Mouse (Mus musculus) myocyte (in vitro differentiated cells): ENCODE measurements around the gene Ankrd34b. TPM values are rescaled to one million over a fixed set of nuclear protein-coding genes. Genes with fewer than 3 reads are reported as not detected.

Source experiments
- H3K27me3 ChIP-seq: one replicate; pipeline ENCODE4 v1.6.1; 2011; ENCODE audit not compliant: control insufficient read depth, insufficient read depth, insufficient read length
- H3K36me3 ChIP-seq: one replicate; pipeline ENCODE4 v1.6.1; 2011; ENCODE audit not compliant: control insufficient read depth, insufficient read depth
- H3K4me2 ChIP-seq: one replicate; pipeline ENCODE4 v1.6.1; 2011; ENCODE audit warnings: low read depth, control low read depth
- H3K4me3 ChIP-seq: one replicate; pipeline ENCODE4 v1.5.1; 2011; ENCODE audit warnings: mild to moderate bottlenecking, control low read depth, moderate library complexity
- H3K79me2 ChIP-seq: one replicate; pipeline ENCODE4 v1.6.1; 2011; ENCODE audit not compliant: control insufficient read depth, insufficient read depth
- H3ac ChIP-seq: one replicate; pipeline ENCODE4 v1.6.1; 2011; ENCODE audit not compliant: control insufficient read depth, insufficient read length
- CEBPB ChIP-seq: IDR thresholded peaks from 2 replicates; pipeline ENCODE4 v1.6.1; 2011; ENCODE audit warnings: mild to moderate bottlenecking, moderate library complexity; ENCODE audit not compliant: poor library complexity, insufficient read depth, severe bottlenecking
- E2F4 ChIP-seq: IDR thresholded peaks from one replicate; pipeline ENCODE4 v1.6.1; 2011; ENCODE audit warnings: mild to moderate bottlenecking, control low read depth, moderate library complexity; ENCODE audit not compliant: insufficient read depth
- MAX ChIP-seq: IDR thresholded peaks from one replicate; pipeline ENCODE4 v1.6.1; 2011; ENCODE audit warnings: low read depth, mild to moderate bottlenecking, control low read depth
- MYOD1 ChIP-seq, 3 experiments: IDR thresholded peaks; one replicate each; pipeline ENCODE4 v1.6.1; 2011; ENCODE audit warnings: control low read depth in 2 of 3, low read depth in 2 of 3, mild to moderate bottlenecking in 2 of 3, moderate library complexity in 1 of 3; ENCODE audit not compliant: insufficient read length in 2 of 3, control insufficient read depth in 1 of 3
- MYOG ChIP-seq, 3 experiments: IDR thresholded peaks; one replicate each; pipeline ENCODE4 v1.6.1; 2011; ENCODE audit warnings: control low read depth in 2 of 3, low read depth in 2 of 3, mild to moderate bottlenecking in 2 of 3; ENCODE audit not compliant: insufficient read length in 2 of 3, control insufficient read depth in 1 of 3, insufficient read depth in 1 of 3
- POLR2A ChIP-seq: IDR thresholded peaks from one replicate; pipeline ENCODE4 v1.6.1; 2011; ENCODE audit warnings: low read depth, mild to moderate bottlenecking, control low read depth, moderate library complexity; ENCODE audit not compliant: insufficient read length
- POLR2AphosphoS2 ChIP-seq: IDR thresholded peaks from one replicate; pipeline ENCODE4 v1.6.1; 2011; ENCODE audit warnings: low read depth, control low read depth; ENCODE audit not compliant: insufficient read length
- REST ChIP-seq: IDR thresholded peaks from one replicate; pipeline ENCODE4 v1.6.1; 2011; ENCODE audit warnings: mild to moderate bottlenecking, control low read depth, moderate library complexity; ENCODE audit not compliant: insufficient read depth, insufficient read length
- SRF ChIP-seq: IDR thresholded peaks from one replicate; pipeline ENCODE4 v1.6.1; 2011; ENCODE audit warnings: low read depth; ENCODE audit not compliant: control insufficient read depth, insufficient read length
- TCF12 ChIP-seq: IDR thresholded peaks from one replicate; pipeline ENCODE4 v1.6.1; 2011; ENCODE audit warnings: mild to moderate bottlenecking, control low read depth; ENCODE audit not compliant: poor library complexity, insufficient read depth, severe bottlenecking
- TCF3 ChIP-seq: IDR thresholded peaks from one replicate; pipeline ENCODE4 v1.6.1; 2011; ENCODE audit warnings: low read depth, control low read depth; ENCODE audit not compliant: insufficient read length
- USF1 ChIP-seq: IDR thresholded peaks from one replicate; pipeline ENCODE4 v1.6.1; 2011; ENCODE audit warnings: low read depth, mild to moderate bottlenecking, control low read depth, moderate library complexity
- polyA plus RNA-seq: library from polyadenylated mRNA; unstranded; fragments of >200 nt; fragmentation: generic; extraction: Trizol; gene quantifications from one replicate; pipeline ENCODE4 v1.2.1, GENCODE M21; 2012; ENCODE audit warnings: missing spikeins

The Ankrd34b gene
- polyA plus RNA-seq, 1 experiment = not detected

DNA sequence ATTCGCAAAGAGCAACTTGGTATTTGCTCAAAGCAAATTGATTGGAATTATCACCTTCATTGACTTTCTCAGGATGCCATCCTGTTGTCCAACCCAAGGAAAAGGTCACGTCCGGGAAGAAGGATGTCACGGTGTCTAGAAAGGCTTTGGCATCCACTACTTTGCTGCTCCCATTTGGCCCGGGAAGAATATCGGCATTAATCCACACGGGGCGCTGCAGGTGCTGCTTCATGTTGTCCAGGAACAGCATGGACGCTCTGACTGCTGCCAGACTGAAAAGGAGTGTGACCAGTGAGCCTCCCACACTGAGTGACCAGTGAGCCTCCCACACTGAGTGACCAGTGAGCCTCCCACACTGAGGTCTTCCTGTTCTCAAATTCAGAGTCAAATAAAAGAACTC, 42.2 kb downstream of the Ankrd34b start:
- no peaks in the 10 kb centered on the region for H3K27me3 ChIP-seq
- no peak for TF ChIP-seq E2F4
- no peak for TF ChIP-seq CEBPB
- TF ChIP-seq REST = no peak
- no peak for TF ChIP-seq MYOG (IDR thresholded peaks at IDR 0.05; ENCODE audit: control insufficient read depth in 1 of 3, insufficient read depth in 1 of 3, insufficient read length in 2 of 3, low read depth in 2 of 3)
- TF ChIP-seq SRF = no peak
- no peak for TF ChIP-seq POLR2AphosphoS2
- TF ChIP-seq TCF12 = no peak
- no peak for TF ChIP-seq POLR2A
- TF ChIP-seq USF1 = no peak
- no peak for TF ChIP-seq MAX
- no peaks in the 10 kb centered on the region for H3K79me2 ChIP-seq
- no peak overlapping the region for H3ac ChIP-seq
- no peaks in the 10 kb centered on the region for H3K36me3 ChIP-seq
- no peak overlapping the region for H3K4me3 ChIP-seq
- H3K4me2 ChIP-seq = no peak overlapping the region

DNA sequence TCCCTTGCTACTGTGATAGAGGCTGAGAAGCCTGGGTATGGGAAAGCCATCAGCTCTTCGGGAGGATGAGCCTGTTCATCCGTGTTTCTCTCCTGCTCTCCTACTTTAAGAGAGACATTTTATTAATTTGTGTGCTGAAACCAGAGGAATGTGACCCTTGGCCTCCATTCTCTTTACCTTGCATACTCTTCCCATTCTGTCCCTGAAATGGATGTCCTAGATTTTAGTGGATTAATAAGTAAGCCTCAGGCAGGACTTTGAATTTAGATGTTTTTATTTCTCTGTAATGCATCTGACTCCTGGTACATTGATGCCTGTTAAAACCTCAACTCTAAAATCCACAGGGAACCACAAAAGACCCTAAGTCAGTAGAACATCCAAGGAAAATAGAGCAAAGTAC, 43.7 kb downstream of the Ankrd34b start:
- no peaks in the 10 kb centered on the region for H3K79me2 ChIP-seq
- H3K27me3 ChIP-seq = no peaks in the 10 kb centered on the region
- no peak overlapping the region for H3K4me3 ChIP-seq
- H3K4me2 ChIP-seq = no peak overlapping the region
- no peaks in the 10 kb centered on the region for H3K36me3 ChIP-seq
- H3ac ChIP-seq = no peak overlapping the region
- TF ChIP-seq MAX = no peak
- TF ChIP-seq SRF = no peak
- no peak for TF ChIP-seq REST
- TF ChIP-seq MYOG (IDR thresholded peaks at IDR 0.05; ENCODE audit: control insufficient read depth in 1 of 3, insufficient read depth in 1 of 3, insufficient read length in 2 of 3, low read depth in 2 of 3) = no peak
- no peak for TF ChIP-seq POLR2A
- no peak for TF ChIP-seq MYOD1 (IDR thresholded peaks at IDR 0.05; ENCODE audit: control insufficient read depth in 1 of 3, insufficient read length in 2 of 3, low read depth in 2 of 3)
- TF ChIP-seq E2F4 = no peak
- no peak for TF ChIP-seq USF1
- TF ChIP-seq TCF12 = no peak
- TF ChIP-seq POLR2AphosphoS2 = no peak
- TF ChIP-seq TCF3 = no peak
- TF ChIP-seq CEBPB = no peak

DNA sequence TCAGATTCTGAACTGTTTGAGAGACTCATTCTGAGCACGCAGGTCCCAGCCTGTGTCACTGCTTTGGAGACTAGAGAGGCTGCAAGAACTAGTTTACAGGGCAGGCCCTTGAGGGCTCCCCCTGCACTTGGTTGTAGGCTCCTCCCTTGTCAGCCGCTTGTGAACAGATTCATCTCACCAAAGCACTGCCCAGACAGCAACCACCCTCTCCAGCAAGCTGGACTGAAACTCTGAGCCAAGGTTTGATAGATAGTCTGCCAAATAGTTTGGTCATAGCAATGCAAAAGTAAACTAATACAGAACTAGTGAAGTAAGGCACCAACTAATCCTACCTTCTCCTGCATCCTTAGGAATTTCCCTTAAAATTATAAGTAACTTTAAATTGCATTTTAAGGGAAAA, 44.5 kb downstream of the Ankrd34b start:
- no peaks in the 10 kb centered on the region for H3K27me3 ChIP-seq
- H3ac ChIP-seq = no peak overlapping the region
- H3K4me2 ChIP-seq = no peak overlapping the region
- H3K79me2 ChIP-seq = no peaks in the 10 kb centered on the region
- H3K4me3 ChIP-seq = no peak overlapping the region
- TF ChIP-seq REST = no peak
- TF ChIP-seq MYOG (IDR thresholded peaks at IDR 0.05; ENCODE audit: control insufficient read depth in 1 of 3, insufficient read depth in 1 of 3, insufficient read length in 2 of 3, low read depth in 2 of 3) = no peak
- H3K36me3 ChIP-seq = no peaks in the 10 kb centered on the region

DNA sequence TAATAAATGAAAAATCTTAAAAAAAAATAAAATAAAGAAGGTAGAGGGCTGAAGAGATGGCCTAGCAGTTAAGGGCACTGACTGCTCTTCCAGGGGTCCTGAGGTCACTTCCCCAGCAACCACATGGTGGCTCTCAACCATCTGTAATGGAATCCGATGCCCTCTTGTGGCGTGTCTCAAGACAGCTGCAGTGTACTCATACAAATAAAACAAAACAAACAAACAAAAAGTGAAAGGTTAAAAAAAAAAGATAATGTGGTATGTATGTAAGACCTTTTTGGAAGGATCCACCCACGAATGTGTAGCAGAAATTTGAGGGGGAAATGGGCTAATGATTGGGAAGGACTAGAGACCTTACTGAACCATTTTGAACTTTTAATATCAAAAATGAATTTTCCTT, 57.7 kb downstream of the Ankrd34b start:
- no peak overlapping the region for H3K4me3 ChIP-seq
- no peaks in the 10 kb centered on the region for H3K27me3 ChIP-seq
- no peaks in the 10 kb centered on the region for H3K79me2 ChIP-seq
- H3K4me2 ChIP-seq = peak overlapping the region; percentile 13
- no peak overlapping the region for H3ac ChIP-seq
- TF ChIP-seq MYOG (IDR thresholded peaks at IDR 0.05; ENCODE audit: control insufficient read depth in 1 of 3, insufficient read depth in 1 of 3, insufficient read length in 2 of 3, low read depth in 2 of 3) = no peak
- no peak for TF ChIP-seq USF1
- no peak for TF ChIP-seq POLR2A
- no peak for TF ChIP-seq TCF3
- no peak for TF ChIP-seq CEBPB
- no peak for TF ChIP-seq POLR2AphosphoS2
- no peak for TF ChIP-seq E2F4
- TF ChIP-seq REST = no peak
- no peak for TF ChIP-seq SRF
- TF ChIP-seq MAX = no peak
- no peak for TF ChIP-seq TCF12
- no peak for TF ChIP-seq MYOD1 (IDR thresholded peaks at IDR 0.05; ENCODE audit: control insufficient read depth in 1 of 3, insufficient read length in 2 of 3, low read depth in 2 of 3)
- H3K36me3 ChIP-seq = peaks cover 16% of the 10 kb centered on the region

DNA sequence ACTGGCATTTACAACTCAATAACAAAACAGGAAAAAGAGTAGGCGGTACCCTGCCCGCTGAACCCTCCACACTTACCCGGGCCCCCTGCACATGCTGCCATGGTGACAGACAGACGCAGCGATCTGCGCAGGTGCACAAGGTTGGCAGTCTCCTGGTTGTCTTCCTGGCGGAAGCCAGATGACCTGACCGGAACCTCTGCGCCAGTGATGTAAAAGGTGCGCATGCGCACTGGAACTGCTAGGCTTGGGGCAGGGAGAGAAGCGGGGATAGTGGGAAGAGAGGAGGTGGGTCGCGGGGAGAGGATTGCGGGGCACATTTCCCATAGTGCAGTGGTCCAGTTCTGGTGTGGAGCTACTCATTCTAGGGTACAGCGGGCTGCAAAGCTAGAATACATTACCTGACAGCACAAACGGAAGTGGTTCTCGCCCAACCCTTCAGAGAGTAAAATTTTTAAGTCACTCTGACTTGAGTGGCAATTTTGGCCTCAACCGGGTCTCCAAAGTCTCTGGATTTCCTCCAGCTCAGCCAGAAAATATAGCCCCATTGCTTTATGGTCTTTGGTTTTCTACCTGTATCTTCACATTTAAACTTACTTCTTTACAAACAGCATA, 58.3 kb downstream of the Ankrd34b start, which contains the start of gene Fam151b:
TSS of gene Fam151b (minus strand) at position 164 of the 612 bp plus-strand sequence.
- peak; percentile 67 for TF ChIP-seq POLR2AphosphoS2
- no peak for TF ChIP-seq USF1
- Histone ChIP-seq H3K36me3 (peaks cover 16% of the 10 kb centered on the region), H3K27me3 (no peaks in the 10 kb centered on the region), H3K4me3 (no peak within 1 kb of the TSS), H3K4me2 (peak within 1 kb of the TSS; percentile 13), H3ac (no peak within 1 kb of the TSS), H3K79me2 (no peaks in the 10 kb centered on the region)

DNA sequence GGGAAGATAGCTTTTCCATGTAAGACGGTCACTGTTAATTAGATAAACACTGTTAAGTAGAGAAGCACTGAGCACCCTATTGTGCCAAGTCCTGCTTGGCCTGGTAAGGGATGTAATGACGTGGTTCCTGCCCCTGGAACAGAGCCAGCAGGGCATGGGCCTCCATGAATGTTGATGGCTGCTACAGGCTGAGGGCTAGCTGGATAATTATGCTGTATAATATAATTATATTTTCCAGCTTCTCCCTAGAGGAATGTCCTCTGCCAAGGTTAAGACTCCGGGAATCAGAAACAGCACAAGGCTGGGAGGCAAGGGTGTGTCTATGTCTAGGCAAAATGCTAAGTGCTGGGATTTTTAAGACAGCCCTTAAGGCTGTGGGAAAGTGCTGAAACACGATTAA, 65.1 kb downstream of the Ankrd34b start:
- no peaks in the 10 kb centered on the region for H3K79me2 ChIP-seq
- H3K4me3 ChIP-seq = no peak overlapping the region
- H3K4me2 ChIP-seq = no peak overlapping the region
- H3K36me3 ChIP-seq = peaks cover 46% of the 10 kb centered on the region
- TF ChIP-seq MYOG (IDR thresholded peaks at IDR 0.05; ENCODE audit: control insufficient read depth in 1 of 3, insufficient read depth in 1 of 3, insufficient read length in 2 of 3, low read depth in 2 of 3) (no peak), TCF12 (no peak), REST (no peak), CEBPB (no peak), SRF (no peak), POLR2AphosphoS2 (no peak), POLR2A (no peak), E2F4 (no peak), MYOD1 (IDR thresholded peaks at IDR 0.05; ENCODE audit: control insufficient read depth in 1 of 3, insufficient read length in 2 of 3, low read depth in 2 of 3) (no peak), USF1 (no peak), MAX (no peak), TCF3 (no peak)
- no peak overlapping the region for H3ac ChIP-seq
- H3K27me3 ChIP-seq = no peaks in the 10 kb centered on the region
